Mouse (Mus musculus) stomach, postnatal 0 days (tissue): ENCODE data around the gene Ovol3.

ENCODE experiments used
- CTCF ChIP-seq: IDR thresholded peaks from 2 replicates; pipeline ENCODE4 v1.5.1; 2016; ENCODE audit warnings: antibody characterized with exemption, low read depth, mild to moderate bottlenecking, moderate library complexity
- EP300 ChIP-seq: optimal IDR thresholded peaks from 2 replicates; pipeline ENCODE3; 2016; ENCODE audit warnings: antibody characterized with exemption

GRCm38 (mm10) chr7:30222205-30222604 is 13.3 kb downstream of the Ovol3 start:
- no peak for TF ChIP-seq CTCF
- TF ChIP-seq EP300, result no peak
